Mouse (Mus musculus): ENCODE measurements around the gene Tgfbr2.

Tgfbr2 gene

GRCm38 (mm10) chr9:116150725-116151396 is 24.3 kb downstream of the Tgfbr2 start:
- no peak for DNase-seq

GRCm38 (mm10) chr9:116148809-116149208 is 26.4 kb downstream of the Tgfbr2 start:
- DNase-seq: no peak

DNA sequence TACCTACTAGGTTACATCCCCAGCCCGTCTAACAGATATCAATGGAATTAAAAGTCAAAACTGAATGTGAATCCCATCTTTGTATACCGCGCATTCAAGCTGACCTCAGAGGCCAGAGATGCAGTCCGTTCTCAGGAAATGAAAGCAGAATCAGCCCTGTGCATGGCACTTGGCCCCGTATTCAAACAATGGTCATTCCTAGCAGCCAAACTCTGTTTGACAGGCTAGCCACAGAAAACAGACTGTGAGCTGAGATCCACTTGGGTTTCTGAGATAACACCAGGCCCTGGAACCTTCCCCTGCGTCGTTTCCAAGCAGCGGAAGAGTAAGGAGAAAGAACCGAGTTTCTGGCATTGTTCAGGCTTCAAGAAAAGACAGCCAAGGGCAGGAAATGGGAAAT is 28.9 kb downstream of the Tgfbr2 start:
- DNase-seq: peak; percentile 62

GRCm38 (mm10) chr9:116145231-116145641 is 29.9 kb downstream of the Tgfbr2 start:
- DNase-seq: peak; percentile 78

GRCm38 (mm10) chr9:116140422-116140821 is 34.7 kb downstream of the Tgfbr2 start:
- DNase-seq: no peak

DNA sequence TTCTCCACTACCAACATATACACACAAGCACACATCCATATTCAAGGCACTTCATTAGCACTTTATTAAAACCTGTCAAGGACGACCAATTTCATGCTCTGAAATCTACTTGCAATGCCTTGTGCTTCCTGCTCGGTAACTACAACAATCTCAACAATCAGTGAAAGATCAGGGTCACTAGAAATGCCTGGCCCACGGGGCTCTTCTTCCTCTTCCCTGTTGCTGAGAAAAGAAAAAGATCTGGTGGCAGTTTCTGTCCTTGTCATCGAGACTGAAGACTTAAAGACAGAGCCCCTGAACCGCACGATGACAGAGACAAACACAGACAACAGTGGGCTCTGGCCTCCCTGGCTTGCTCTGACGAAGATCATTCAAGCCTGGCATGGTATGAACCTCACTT is 35.6 kb downstream of the Tgfbr2 start:
- no peak for DNase-seq

DNA sequence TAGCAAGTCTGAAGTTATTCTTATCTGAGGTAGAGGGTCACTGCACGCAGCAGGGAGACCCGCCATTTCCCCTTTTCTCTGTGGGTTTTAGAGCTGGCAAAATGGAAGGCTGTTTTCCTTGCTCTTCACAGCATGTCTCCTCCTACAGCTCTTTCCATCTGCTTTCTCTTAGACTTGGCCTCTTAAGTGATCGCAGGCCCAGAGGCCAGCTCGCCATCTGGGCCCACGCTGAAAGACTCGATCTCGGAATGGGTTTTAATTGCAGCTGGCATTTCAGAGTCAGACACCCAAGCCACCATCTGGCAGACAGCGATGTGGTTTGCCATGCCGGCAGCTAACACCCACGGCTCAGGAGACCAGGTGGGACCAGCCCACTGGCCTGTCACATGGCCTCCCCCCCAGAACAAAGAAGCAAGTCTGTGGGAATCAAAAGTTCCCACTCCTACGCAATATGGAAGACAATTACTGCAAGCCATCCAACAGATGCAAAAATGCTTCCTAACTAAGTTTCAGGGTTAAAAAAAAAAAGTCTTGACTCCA is 36.5 kb downstream of the Tgfbr2 start:
- DNase-seq: peak; percentile 50

- DNase-seq: no peak
Measured at GRCm38 (mm10) chr9:116137645-116138044, 37.5 kb downstream of the Tgfbr2 start.

- DNase-seq: peak; percentile 39
Measured at GRCm38 (mm10) chr9:116136811-116137210, 38.3 kb downstream of the Tgfbr2 start.

GRCm38 (mm10) chr9:116136146-116136545 is 39.0 kb downstream of the Tgfbr2 start:
- DNase-seq: no peak

- peak; percentile 49 for DNase-seq
Measured at GRCm38 (mm10) chr9:116134488-116134887, 40.7 kb downstream of the Tgfbr2 start.

GRCm38 (mm10) chr9:116133312-116133980 is 41.7 kb downstream of the Tgfbr2 start:
- DNase-seq: no peak

- DNase-seq: no peak
Measured at GRCm38 (mm10) chr9:116128886-116129285, 46.3 kb downstream of the Tgfbr2 start.

DNA sequence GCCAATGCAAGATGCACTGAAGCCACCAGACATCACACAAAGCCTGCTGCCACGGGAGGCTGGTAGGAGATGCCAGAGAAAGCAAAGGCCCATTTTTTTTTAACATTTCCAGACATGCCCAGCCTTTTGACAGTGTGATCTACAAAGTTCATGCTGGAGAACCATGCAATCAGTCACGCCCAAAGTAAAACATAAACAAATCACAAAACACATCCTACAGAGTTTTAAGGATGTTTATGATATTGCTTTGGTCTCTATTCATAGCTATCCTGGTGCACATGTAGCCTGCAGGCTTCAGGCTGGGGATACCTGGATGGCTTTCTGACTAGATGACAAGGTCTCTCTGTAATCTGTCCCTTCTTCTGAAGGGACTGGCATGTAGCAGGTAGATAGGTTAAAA is 46.8 kb downstream of the Tgfbr2 start:
- no peak for DNase-seq

DNA sequence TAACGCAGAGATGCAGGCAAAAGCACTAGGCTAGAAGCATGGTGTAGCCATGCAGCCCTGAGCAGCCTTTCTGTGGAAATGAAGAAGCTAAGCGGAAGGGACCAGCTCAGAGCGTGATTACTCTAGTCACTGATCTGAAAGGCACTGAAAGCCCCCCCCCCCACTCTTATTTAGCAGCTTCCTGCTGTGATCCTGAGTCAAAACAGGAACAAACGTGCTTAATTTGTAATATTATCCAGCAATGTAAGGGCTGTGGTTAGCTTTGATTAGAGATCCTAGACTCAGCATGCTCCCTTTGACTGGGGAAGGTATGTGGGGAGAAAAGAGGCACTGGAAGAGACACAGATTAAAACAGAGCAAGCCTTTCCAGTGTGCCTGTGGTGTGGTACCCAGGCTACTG is 48.7 kb downstream of the Tgfbr2 start:
- no peak for DNase-seq

- DNase-seq: peak; percentile 43
Measured at GRCm38 (mm10) chr9:116122969-116123589, 52.1 kb downstream of the Tgfbr2 start.

DNA sequence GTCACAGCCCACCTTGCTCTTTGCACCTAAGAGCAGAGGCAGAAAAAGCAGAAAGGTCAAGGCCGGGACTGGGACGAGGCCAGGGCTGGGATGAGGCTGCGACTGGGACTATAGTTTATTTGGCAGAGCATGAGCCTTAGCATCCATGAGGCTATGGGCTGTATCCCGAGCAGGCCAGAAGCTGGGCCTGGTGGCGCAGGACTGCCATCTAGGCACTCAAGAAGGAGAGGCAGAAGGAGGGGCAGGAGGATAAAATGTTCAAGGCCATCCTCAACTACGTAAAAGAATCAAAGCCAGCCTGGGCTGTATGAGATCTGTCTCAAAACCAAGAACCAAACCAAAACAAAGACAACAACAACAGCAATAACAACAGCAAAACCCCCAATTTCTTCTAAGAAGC is 52.6 kb downstream of the Tgfbr2 start:
- no peak for DNase-seq

DNA sequence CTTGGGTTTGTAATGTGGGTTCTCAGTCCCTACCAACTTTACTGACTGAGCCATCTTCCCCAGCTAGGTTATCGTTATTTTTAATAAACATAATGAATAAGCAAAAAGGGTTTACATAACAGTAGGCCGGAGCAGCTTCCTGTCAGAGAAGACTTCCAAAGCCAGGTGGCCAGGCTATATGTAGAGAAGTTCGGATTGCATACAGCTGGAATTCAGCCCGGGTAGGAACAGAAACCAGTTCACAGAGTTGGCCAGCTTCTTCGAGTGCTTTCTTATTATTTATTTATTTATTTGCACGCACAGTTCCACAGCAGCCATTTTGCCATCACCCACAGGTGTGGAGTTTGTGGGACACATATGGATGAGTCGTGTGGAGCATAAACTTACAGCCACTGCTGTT is 53.7 kb downstream of the Tgfbr2 start:
- no peak for DNase-seq

GRCm38 (mm10) chr9:116119990-116120389 is 55.2 kb downstream of the Tgfbr2 start:
- DNase-seq: no peak

DNA sequence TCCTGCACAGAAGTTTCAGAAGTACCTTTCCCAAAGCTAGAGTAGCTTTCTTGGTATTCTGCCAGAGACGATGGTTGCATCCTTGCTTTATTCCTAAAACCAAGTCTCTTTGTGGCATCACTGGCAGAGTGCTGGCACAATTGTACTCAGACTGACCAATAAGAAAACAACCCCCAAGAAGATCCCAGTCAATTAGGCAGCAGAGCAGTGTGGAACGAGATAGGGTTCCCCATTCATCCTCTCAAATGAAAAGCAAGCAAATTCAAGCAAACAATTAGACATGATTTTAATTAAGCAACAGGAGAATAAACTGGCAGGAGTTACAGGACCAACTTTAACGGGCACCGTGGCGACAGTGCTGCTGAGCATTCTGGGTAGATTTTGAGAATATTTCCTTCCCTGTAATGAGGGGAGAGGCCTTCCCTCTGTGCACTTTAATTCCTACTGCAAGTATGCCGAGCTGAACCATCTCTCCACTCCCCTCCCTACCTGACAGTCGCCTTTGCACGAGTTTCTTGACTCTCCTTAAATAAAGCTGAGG is 56.8 kb downstream of the Tgfbr2 start:
- DNase-seq: no peak

GRCm38 (mm10) chr9:116115875-116116274 is 59.3 kb downstream of the Tgfbr2 start:
- no peak for DNase-seq

GRCm38 (mm10) chr9:116114339-116114738 is 60.8 kb downstream of the Tgfbr2 start:
- peak; percentile 80 for DNase-seq

GRCm38 (mm10) chr9:116111149-116111970 is 63.8 kb downstream of the Tgfbr2 start:
- DNase-seq: no peak

All from lung, postnatal 36 days (tissue).